Mouse (Mus musculus): Measurements from ENCODE around the gene Tns4. TPM values are rescaled to one million over a fixed set of nuclear protein-coding genes. Genes with fewer than 3 reads are reported as not detected.

The Tns4 gene
- polyA plus RNA-seq, 1 experiment from 2014 or later, result 0.09 TPM

- Histone ChIP-seq H3K9me3 (replicated peaks) (no peaks in the 10 kb centered on the region), H3K4me1 (peaks cover 13% of the 10 kb centered on the region), H3K4me2 (peak overlapping the region; percentile 86), H3K9ac (replicated peaks) (no peak overlapping the region), H3K27ac (replicated peaks) (no peak overlapping the region), H3K27me3 (replicated peaks) (no peaks in the 10 kb centered on the region), H3K36me3 (no peaks in the 10 kb centered on the region), H3K4me3 (replicated peaks) (peak overlapping the region; percentile 59)
- no peak for ATAC-seq (ENCODE audit: low FRiP score)
- 18% methylated on average over 4 of the region's 4 CpGs for WGBS
These were observed 66.0 kb downstream of the Tns4 start for GRCm38 (mm10) chr11:99023094-99023493.

GRCm38 (mm10) chr11:99022384-99022933 lies 66.6 kb downstream of the Tns4 start:
- Histone ChIP-seq H3K9me3 (replicated peaks) (no peaks in the 10 kb centered on the region), H3K4me1 (peaks cover 13% of the 10 kb centered on the region), H3K27ac (replicated peaks) (no peak overlapping the region), H3K9ac (replicated peaks) (no peak overlapping the region), H3K4me3 (replicated peaks) (no peak overlapping the region), H3K36me3 (no peaks in the 10 kb centered on the region), H3K4me2 (0 out of 2 replicates have a peak overlapping the region, but pooled peaks have one; percentile 86), H3K27me3 (replicated peaks) (no peaks in the 10 kb centered on the region)
- WGBS, result 81% methylated on average over 5 of the region's 5 CpGs
- ATAC-seq (ENCODE audit: low FRiP score), result no peak

- no peak overlapping the region for H3K27ac ChIP-seq (replicated peaks)
- H3K9me3 ChIP-seq (replicated peaks), result no peaks in the 10 kb centered on the region
- no peak overlapping the region for H3K4me2 ChIP-seq
- 95% methylated on average over 6 of the region's 6 CpGs for WGBS
- H3K9ac ChIP-seq (replicated peaks), result no peak overlapping the region
- H3K27me3 ChIP-seq (replicated peaks), result no peaks in the 10 kb centered on the region
- no peaks in the 10 kb centered on the region for H3K36me3 ChIP-seq
- no peak for ATAC-seq (ENCODE audit: low FRiP score)
- H3K4me3 ChIP-seq (replicated peaks), result no peak overlapping the region
- H3K4me1 ChIP-seq, result peaks cover 12% of the 10 kb centered on the region
These were observed 69.3 kb downstream of the Tns4 start for GRCm38 (mm10) chr11:99019844-99020243.

Other genes starting within 250 kb of the Tns4 start
- 3.9 and 4.8 TPM in 2 replicates for gene Wipf2, start 225.7 kb downstream of the Tns4 start, polyA plus RNA-seq (2015; fragmentation: Nextera tagmentation; extraction: Ambion mirVana)
- 3.8 and 12.0 TPM in 2 replicates for gene Cdc6, start 181.5 kb downstream of the Tns4 start, polyA plus RNA-seq (2015; fragmentation: Nextera tagmentation; extraction: Ambion mirVana)
- 17.3 and 19.9 TPM in 2 replicates for gene Rara, start 161.5 kb downstream of the Tns4 start, polyA plus RNA-seq (2015; fragmentation: Nextera tagmentation; extraction: Ambion mirVana)
- gene Gjd3, start 106.3 kb downstream of the Tns4 start, polyA plus RNA-seq (2015; fragmentation: Nextera tagmentation; extraction: Ambion mirVana), result 2.2 and 3.0 TPM in 2 replicates
- gene Top2a, start 65.1 kb downstream of the Tns4 start, polyA plus RNA-seq (2015; fragmentation: Nextera tagmentation; extraction: Ambion mirVana), result 25.8 and 71.2 TPM in 2 replicates
- 151 and 215 TPM in 2 replicates for gene Igfbp4, start 48.1 kb downstream of the Tns4 start, polyA plus RNA-seq (2015; fragmentation: Nextera tagmentation; extraction: Ambion mirVana)
- gene Ccr7, start 65.8 kb upstream of the Tns4 start, polyA plus RNA-seq (2015; fragmentation: Nextera tagmentation; extraction: Ambion mirVana), result 0.52 TPM in 1 of 2 replicates, not detected in the other
- gene Smarce1, start 141.7 kb upstream of the Tns4 start, polyA plus RNA-seq (2015; fragmentation: Nextera tagmentation; extraction: Ambion mirVana), result 221 and 227 TPM in 2 replicates
- 11.9 and 12.7 TPM in 2 replicates for gene Krt222, start 154.8 kb upstream of the Tns4 start, polyA plus RNA-seq (2015; fragmentation: Nextera tagmentation; extraction: Ambion mirVana)
- not detected in 2 replicates for gene Krt24, start 196.0 kb upstream of the Tns4 start, polyA plus RNA-seq (2015; fragmentation: Nextera tagmentation; extraction: Ambion mirVana)
- gene Krt25, start 233.6 kb upstream of the Tns4 start, polyA plus RNA-seq (2015; fragmentation: Nextera tagmentation; extraction: Ambion mirVana), result 0.61 and 0.77 TPM in 2 replicates
- gene Krt26, start 248.7 kb upstream of the Tns4 start, polyA plus RNA-seq (2015; fragmentation: Nextera tagmentation; extraction: Ambion mirVana), result 0.19 and 0.26 TPM in 2 replicates

Data from neural tube, embryonic 15.5 days (tissue).